Mouse (Mus musculus): ENCODE data around the gene Invs.

GRCm38 (mm10) chr4:48239046-48239445 lies 40.5 kb upstream of the Invs start:
- TF ChIP-seq POLR2A (IDR thresholded peaks at IDR 0.05; ENCODE audit: borderline replicate concordance, extremely low read depth, low read depth, low read length): no peak
- TF ChIP-seq CTCF (IDR thresholded peaks at IDR 0.05; ENCODE audit: insufficient read depth, low read length): no peak
